Mouse (Mus musculus) kidney, postnatal 4 days (tissue): ENCODE data around the gene Dclre1c.
"Not testable (repeated sequence)": the region's sequence is repeated elsewhere in the genome, so short reads cannot be mapped to it uniquely, and the experiment has no call there.

Source experiments
- DNase-seq, 2 experiments: peaks; one replicate each; pipeline ENCODE4 v3.0.0; 2021; ENCODE audit warnings: mixed read lengths in 2 of 2

Gene Dclre1c

DNA sequence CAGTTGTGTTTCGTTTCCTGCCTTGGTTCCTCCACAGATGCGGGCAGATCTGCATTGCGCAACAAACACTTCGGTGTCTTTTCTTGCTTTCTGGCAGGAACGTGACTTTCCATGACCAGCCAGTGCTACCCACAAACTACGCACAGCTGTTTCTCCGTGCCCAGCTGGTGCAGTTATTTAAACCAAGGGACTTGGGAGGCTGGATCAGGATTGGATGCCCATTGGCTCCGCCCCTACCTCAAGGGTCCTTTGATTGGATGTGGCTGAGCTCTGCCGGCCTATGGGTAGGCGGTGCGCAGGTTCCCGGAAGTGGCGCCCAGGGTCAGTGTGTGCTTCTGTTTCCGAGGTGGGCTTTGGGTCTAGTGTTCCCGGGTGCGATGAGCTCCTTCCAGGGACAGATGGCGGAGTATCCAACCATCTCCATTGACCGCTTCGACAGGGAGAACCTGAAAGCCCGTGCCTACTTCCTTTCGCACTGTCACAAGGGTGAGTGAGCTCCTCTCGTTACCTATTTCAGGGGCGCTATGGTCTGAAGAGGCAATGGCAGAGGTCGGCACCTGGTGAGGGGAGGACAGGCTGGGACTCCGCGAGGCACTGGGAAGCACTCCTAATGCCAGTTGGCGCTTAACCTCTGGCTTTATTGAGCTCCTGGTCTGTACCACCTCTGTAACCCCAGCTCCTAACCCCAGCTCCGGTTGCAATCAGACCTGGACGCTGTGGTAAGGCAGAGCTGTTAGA, at the start of gene Dclre1c:
Gene Dclre1c, plus strand, starts transcription at position 291 of the 738 bp plus-strand sequence.
- DNase-seq: peak; percentile 88 to 94

DNA sequence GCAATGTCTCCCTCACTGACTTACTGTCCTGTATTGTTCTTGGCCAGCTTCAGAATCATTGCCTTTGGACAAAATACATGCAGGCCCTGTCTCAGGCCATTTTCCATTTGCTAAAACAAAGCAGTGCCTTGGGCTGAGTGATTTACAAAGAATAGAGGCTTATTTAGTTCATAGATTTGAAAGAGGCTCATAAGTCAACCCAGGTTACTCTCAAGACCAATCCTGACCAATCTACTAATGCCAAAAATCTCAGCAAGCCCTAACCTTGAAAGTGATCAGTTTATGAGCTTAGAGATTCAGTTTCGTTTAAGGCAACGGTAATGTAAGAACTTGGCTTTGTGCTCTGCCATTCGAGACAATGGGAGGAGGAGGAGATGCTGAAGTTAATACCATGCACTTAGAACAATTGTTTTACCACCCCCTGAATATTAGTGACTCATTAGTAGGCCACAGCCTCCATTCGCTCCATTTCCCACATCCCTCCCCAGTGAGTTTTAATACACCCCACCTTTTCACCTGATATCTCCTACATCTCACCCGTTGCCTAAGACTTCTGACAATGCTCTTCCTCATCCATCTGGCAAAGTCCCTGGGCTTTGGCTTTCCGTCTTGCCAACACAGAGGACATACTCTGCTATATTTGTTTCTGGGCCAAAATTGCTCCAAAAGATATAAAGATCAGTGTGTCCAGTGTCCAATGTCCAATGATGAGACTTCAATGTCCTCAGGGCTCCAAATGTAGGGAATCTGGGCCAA, 36.6 kb upstream of the Dclre1c start:
- DNase-seq: no peak

GRCm38 (mm10) chr2:3391945-3392344, 32.0 kb upstream of the Dclre1c start:
- DNase-seq: no peak

GRCm38 (mm10) chr2:3397110-3397509, 26.8 kb upstream of the Dclre1c start, which contains the start of gene Olah:
Gene Olah, minus strand, starts transcription at chr2:3397210.
- DNase-seq: not testable (repeated sequence)

- no peak for DNase-seq
Observed at GRCm38 (mm10) chr2:3405981-3406380, 17.9 kb upstream of the Dclre1c start.

DNA sequence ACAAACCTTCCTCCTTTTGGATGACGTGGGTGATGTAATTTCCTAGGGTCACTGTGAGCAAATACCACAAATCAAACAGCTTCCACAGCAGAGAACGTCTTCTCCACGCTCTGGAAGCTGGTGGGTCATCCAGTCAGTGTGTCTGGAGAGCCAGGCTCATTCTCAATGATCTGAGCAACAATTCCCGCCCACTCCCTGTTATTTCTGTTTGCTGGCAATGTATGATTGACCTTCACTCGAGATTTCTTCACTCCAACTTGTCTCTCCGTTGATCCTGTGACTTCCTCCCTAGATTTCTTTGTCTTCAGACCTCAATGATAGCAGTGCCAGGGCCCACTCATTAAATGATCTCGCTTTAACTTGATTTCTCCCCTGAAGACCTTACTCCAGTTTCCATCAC, 16.2 kb upstream of the Dclre1c start:
- no peak for DNase-seq

DNA sequence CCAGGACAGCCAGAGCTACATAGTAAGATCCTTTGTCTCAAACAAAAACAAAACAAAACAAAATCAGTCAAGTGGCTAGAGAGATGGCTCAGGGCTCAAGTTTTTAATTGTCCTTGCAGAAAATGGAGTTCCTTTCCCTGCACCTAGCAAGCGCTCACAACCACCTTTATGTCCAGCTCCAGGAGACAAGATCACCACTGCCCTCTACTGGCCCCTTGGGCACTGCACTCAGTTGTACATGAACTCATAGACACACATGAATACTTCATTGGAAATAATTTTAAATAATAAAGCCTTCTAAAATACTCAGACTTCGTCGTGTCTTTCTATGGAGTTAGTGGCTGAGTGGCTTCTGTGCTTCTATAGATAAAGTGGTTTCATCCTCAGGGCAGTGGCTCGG, 9.7 kb upstream of the Dclre1c start:
- peak; percentile 82 to 85 for DNase-seq

DNA sequence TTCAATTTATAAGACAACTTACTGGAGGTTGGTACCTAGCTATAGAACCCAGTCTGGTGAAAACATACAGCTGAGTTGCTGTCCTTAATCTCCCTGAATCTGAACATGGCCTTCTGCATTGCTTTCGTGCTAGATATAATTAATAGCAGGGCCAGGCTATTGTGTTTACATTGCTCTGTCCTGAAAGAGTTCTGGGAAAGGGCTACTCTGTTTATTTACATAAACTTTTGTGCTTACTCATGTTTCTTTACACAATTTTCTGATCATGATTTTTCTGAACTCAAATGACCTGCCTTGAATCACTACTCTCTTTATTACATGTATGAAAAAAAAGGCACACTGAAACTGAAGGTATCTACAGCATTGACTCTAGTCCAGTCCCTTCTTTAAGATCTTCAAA, 8.3 kb upstream of the Dclre1c start:
- no peak for DNase-seq

- DNase-seq: peak; percentile 98
Observed at GRCm38 (mm10) chr2:3418883-3419431, 5.0 kb upstream of the Dclre1c start.

- no peak for DNase-seq
Observed at GRCm38 (mm10) chr2:3420157-3420556, 3.8 kb upstream of the Dclre1c start.

DNA sequence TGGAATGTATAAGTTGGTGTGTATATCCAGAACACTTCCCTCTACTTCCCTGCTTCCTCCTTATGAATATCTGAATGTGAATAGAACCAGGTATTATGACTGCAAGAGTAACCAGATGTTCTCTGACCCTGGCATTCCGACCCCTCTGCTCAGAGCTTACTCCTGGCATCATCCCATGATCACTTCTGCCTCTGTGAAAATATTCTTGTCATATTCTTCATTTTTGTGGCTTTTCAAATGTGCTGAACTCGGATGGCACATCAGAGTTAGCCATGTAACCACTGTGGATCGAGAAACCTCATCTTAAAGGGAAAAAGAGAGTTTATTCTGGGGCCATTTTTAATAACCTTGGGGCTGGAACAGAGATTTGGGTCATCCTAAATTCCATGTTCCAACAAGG, 1.4 kb upstream of the Dclre1c start, which contains the start of gene Meig1:
Gene Meig1, minus strand, starts transcription at position 101 of the 400 bp plus-strand sequence.
- DNase-seq: no peak

GRCm38 (mm10) chr2:3424579-3424910, 614 bp downstream of the Dclre1c start:
- no peak for DNase-seq

DNA sequence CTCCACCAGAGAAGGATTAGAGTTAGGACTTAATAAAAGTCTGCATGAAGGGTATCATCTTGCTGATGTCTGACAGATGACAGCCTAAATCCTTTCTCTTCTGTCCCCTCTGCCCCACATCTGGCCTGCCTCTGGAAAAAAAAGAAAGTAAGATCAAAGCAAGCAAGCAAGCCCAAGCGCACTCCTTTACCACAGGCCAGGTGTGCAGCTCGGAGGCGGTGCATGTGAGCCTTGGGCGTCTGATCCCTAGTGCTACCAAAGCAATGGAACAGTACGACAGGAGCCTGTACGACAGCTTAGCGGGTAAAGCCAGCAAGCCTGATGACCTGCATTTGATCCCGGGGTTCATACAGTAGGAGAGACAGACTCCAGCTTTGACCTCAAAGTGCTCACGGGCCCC, 7.0 kb downstream of the Dclre1c start:
- no peak for DNase-seq

DNA sequence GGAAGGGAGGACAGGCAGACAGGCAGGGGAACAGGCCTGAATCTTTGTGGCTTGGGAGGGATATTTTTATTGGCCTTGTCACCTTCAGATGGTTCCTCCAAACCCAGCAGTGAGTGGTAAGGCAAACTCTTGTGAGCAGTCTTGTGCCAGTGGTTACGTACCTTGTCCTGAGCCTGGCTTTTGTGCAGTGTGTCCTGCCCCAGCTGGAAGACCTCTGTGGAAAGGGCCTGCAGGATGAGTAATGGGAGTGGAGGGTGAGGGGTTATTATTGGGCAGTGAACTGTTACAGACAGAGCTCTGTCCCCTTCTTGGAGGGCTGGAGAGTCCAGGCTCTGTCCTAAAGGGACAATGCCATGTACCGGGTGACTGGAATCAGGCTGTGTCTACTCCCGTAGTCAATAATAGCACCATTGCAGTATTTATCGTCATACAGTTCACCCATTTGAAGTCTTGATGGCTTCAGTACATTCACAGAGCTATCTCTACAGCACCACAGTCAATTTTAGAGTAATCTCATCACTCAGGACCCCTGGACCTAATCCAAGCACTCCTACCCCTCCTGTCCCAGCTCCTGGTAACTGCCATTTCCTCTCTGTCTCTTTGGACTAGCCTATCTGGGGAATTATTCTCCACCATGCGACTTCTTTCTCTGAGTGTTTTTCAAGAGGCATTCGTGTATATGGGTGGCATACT, 11.6 kb downstream of the Dclre1c start:
- no peak for DNase-seq

DNA sequence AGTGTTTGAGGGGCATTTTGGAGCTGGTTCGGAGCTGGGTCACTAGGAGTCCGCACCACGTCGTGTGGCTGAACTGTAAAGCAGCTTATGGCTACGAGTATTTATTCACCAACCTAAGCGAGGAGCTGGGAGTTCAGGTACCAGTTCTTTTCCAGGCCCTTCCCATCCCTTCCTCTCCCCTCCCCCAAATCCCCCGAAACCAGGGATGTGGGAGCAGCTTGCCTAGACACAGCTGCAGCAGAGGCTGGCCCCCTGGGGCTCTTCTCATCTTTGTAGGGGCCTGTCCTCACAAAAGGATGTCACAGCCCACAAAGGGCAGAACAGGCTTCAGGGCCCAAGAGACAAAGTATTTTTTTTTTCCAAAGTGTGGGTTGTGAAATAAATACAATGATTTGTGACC, 14.0 kb downstream of the Dclre1c start:
- DNase-seq: no peak

DNA sequence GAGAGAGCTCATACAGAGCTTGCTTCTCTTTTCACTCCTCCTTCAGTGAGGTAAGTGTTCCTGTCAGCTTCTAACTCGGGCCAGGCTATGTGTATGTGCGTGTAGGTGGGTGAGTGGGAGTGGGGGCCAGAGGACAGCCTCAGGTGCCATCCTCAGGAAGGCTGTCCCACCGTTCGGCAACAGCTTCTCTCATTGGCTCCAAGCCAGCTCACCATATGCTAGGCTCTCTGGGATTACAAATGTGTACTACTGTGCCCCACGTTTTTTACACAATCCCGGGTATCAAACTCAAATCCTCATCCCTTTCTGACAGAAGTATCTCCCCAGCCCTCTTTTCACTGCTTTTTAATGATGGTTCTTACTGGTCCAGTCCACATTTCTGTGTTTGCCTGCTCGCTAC, 20.3 kb downstream of the Dclre1c start:
- DNase-seq: no peak

- no peak for DNase-seq
Observed at GRCm38 (mm10) chr2:3445984-3446383, 22.1 kb downstream of the Dclre1c start.

DNA sequence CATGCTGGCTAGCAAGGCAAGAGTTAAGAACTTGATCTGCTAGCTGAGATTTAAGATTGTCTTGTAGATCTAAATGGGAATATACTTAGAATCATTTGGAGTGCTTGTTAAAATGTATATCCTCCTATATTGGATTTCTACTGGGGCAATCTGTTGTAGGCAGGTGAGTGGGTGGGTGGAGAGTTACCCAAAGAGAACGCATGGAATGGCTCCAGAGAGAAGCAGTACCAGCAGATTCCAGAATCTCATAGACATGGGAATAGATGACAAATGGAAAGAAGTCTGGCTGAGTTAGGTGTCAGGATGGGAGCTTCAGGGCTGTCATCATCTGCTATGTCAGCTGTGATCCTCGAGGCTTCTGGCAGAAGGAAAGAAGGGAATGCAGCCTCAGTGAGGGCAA, 25.5 kb downstream of the Dclre1c start:
- DNase-seq: no peak

DNA sequence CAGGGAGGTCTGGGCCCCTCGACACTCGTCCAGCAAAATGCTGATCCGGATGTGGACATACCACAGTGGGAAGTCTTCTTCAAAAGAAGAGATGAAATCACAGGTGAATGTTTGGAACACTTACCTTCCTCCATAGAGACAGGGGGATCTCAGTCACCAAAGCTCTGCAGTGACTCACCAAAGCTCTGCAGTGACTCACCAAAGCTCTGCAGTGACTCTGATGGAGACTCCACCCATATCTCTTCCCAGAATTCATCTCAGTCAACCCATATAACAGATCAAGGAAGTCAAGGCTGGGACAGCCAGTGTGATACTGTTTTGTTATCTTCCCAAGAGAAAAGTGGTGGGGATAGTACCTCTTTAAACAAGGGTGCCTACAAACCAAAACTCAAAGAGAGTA, 29.2 kb downstream of the Dclre1c start:
- DNase-seq: no peak

GRCm38 (mm10) chr2:3456590-3456989, 32.7 kb downstream of the Dclre1c start:
- DNase-seq: peak in 1 of 2 experiments; percentile 6

GRCm38 (mm10) chr2:3473891-3474290, 50.0 kb downstream of the Dclre1c start:
- DNase-seq: no peak

GRCm38 (mm10) chr2:3474361-3474805, 50.5 kb downstream of the Dclre1c start:
- DNase-seq: peak; percentile 71 to 80

GRCm38 (mm10) chr2:3474861-3475283, 50.9 kb downstream of the Dclre1c start, which contains the start of gene Suv39h2:
Gene Suv39h2, minus strand, starts transcription at chr2:3475031.
- peak; percentile 99 for DNase-seq
